8 mouse cellular contexts compared by ENCODE assay signal in genomic region chr7:27725566-27726538, GRCm38 (mm10). TPM values are rescaled to one million over a fixed set of nuclear protein-coding genes. Genes with fewer than 3 reads are reported as not detected.
A peak's percentile ranks its signal among the peaks of the same experiment; 100 is the strongest.
DNase-seq lines count a peak whose midpoint lies in the region; ATAC-seq and TF ChIP-seq lines count a peak whose summit lies in the region.

No protein-coding gene starts in this region.

- DNase-seq in frontal cortex, postnatal 36 days (ENCODE audit: low spot score in 2 of 2): peak; percentile 22 to 47
- no peak for DNase-seq in frontal cortex, postnatal 10 days (ENCODE audit: low spot score in 2 of 2)
- peak; percentile 80 for DNase-seq in ZHBTc4 (ENCODE audit: low read depth, low spot score)
- peak; percentile 84 for DNase-seq in embryo, embryonic 10.5 days (ENCODE audit: low spot score)
- DNase-seq in layer of hippocampus, postnatal 10 days (ENCODE audit: low spot score in 2 of 2): peak; percentile 44 to 61
- peak; percentile 72 for DNase-seq in mesoderm, embryonic 11.5 days (ENCODE audit: low read depth, low spot score)

- no peaks in the 10 kb centered on the region for H3K36me3 ChIP-seq in small intestine, adult 2 months (ENCODE audit: control insufficient read depth, insufficient read depth, low read length)

- peak; percentile 46; the same call in 1 of the 2 replicates for TF ChIP-seq CTCF in small intestine, adult 2 months (IDR thresholded peaks at IDR 0.05; ENCODE audit: extremely low read depth, insufficient read length, insufficient replicate concordance, low read depth, low read length)

- peak; percentile 80 for ATAC-seq in hematopoietic stem cell, adult 5-6 weeks (replicated peaks in 1 of 2; ENCODE audit: insufficient read depth in 1 of 2, low FRiP score in 2 of 2, low TSS enrichment in 1 of 2, low read depth in 1 of 2, poor library complexity in 2 of 2, severe bottlenecking in 2 of 2)

- no peak overlapping the region for H3K27ac ChIP-seq in small intestine, adult 2 months (ENCODE audit: insufficient read depth, low read depth, low read length)

- no peak for TF ChIP-seq POLR2A in small intestine, adult 2 months (IDR thresholded peaks at IDR 0.05; ENCODE audit: low read depth, low read length)

- H3K27me3 ChIP-seq in small intestine, adult 2 months (ENCODE audit: control insufficient read depth, insufficient read depth, low read length): no peaks in the 10 kb centered on the region

- no peaks in the 10 kb centered on the region for H3K4me1 ChIP-seq in small intestine, adult 2 months (ENCODE audit: control insufficient read depth, insufficient read depth, insufficient read length, low read length)

- 44% methylated on average over 12 of the region's 12 CpGs for WGBS in small intestine, adult 2 months

- H3K4me3 ChIP-seq in small intestine, adult 2 months (ENCODE audit: low read depth, low read length): no peak overlapping the region

RNA-seq across cellular contexts. Expression of gene Zfp60, which starts 5.3 kb away (rescaled TPM):
- total RNA-seq in hematopoietic stem cell, adult 5-6 weeks (2017): 13.0 and 14.1 TPM in 2 replicates
- 10 to 100 TPM; 36.6 to 37.3 TPM for total RNA-seq in layer of hippocampus, postnatal 10 days (2021)
- 0.18 and 0.38 TPM in 2 replicates for polyA plus RNA-seq in small intestine, adult 2 months (2012; rRNA removed)

RNA-seq across cellular contexts. Expression of gene Zfp607b, which starts 36.7 kb away (rescaled TPM):
- 1.4 and 1.5 TPM in 2 replicates for total RNA-seq in hematopoietic stem cell, adult 5-6 weeks (2017)
- 1 to 10 TPM; 9.2 to 9.7 TPM for total RNA-seq in layer of hippocampus, postnatal 10 days (2021)
- 0.06 and 0.56 TPM in 2 replicates for polyA plus RNA-seq in small intestine, adult 2 months (2012; rRNA removed)

RNA-seq across cellular contexts. Expression of gene Map3k10, which starts 51.5 kb away (rescaled TPM):
- total RNA-seq in hematopoietic stem cell, adult 5-6 weeks (2017): 3.6 and 5.9 TPM in 2 replicates
- total RNA-seq in layer of hippocampus, postnatal 10 days (2021): 100 to 1,000 TPM; 186 to 195 TPM
- polyA plus RNA-seq in small intestine, adult 2 months (2012; rRNA removed): 11.1 and 16.8 TPM in 2 replicates

Comparison
In these comparisons a context has a peak if more than half of its experiments do, and no peak if none do; other contexts are left out.
1. DNase-seq: peak in frontal cortex, postnatal 36 days (2 of 2), ZHBTc4 (single experiment), embryo, embryonic 10.5 days (single experiment), layer of hippocampus, postnatal 10 days (2 of 2) and mesoderm, embryonic 11.5 days (single experiment); none in frontal cortex, postnatal 10 days (0 of 2).
2. RNA of gene Map3k10, which starts 51.5 kb away (total RNA-seq): 186 to 195 TPM in layer of hippocampus, postnatal 10 days; 3.6 to 5.9 TPM in hematopoietic stem cell, adult 5-6 weeks; every median in the first group is over 10 times any median in the second.